Mouse (Mus musculus): ENCODE results near the gene Cdkal1.

DNA sequence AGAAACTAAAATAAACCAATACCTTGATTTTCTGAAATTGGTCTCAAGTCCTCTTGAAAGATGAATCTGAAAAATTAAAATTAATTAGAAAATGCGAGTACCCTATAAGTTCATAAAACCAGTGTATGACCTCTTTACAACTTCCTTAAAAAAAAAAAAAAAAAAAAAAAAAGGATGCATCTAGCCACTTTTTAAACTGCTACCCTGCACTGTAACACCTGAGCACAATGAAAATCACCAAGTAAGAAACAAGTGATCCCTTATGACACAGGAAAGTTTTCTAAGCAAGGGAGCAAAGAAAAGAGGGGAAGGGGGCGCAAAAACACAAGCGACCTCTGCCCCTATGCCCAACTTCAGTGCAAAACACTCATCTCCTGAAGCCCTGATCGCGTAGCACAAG, 598 bp downstream of the Cdkal1 start:
- TF ChIP-seq CTCF (IDR thresholded peaks at IDR 0.05; ENCODE audit: low read depth) (no peak), EP300 (IDR thresholded peaks at IDR 0.05; ENCODE audit: low read depth) (no peak)

Measured in liver, embryonic 14.5 days (tissue).